Mouse (Mus musculus): Measurements from ENCODE around the gene Mast2. TPM values are rescaled to one million over a fixed set of nuclear protein-coding genes. Genes with fewer than 3 reads are reported as not detected.

Mast2 gene
- 4.4 TPM for polyA plus RNA-seq (2014; fragmentation: Illumina TruSeq; extraction: RNeasy Lipid Tissue Mini Kit (QIAGEN cat#74804); ENCODE audit: low read depth, low replicate concordance)

GRCm38 (mm10) chr4:116464126-116464981 lies at the start of gene Mast2:
Gene Mast2, minus strand, starts transcription at chr4:116464183.

GRCm38 (mm10) chr4:116507425-116508218 lies 43.6 kb upstream of the Mast2 start, which contains the start of gene Ipp:
Gene Ipp, plus strand, starts transcription at chr4:116507549.

Other genes with a start within 250 kb of the Mast2 start
- gene Pik3r3, start 242.6 kb downstream of the Mast2 start, polyA plus RNA-seq (2014; fragmentation: Illumina TruSeq; extraction: RNeasy Lipid Tissue Mini Kit (QIAGEN cat#74804); ENCODE audit: low read depth, low replicate concordance), result 2.2 TPM
- 14.1 TPM for gene Ipp, start 43.4 kb upstream of the Mast2 start, polyA plus RNA-seq (2014; fragmentation: Illumina TruSeq; extraction: RNeasy Lipid Tissue Mini Kit (QIAGEN cat#74804); ENCODE audit: low read depth, low replicate concordance)
- gene Tmem69, start 91.8 kb upstream of the Mast2 start, polyA plus RNA-seq (2014; fragmentation: Illumina TruSeq; extraction: RNeasy Lipid Tissue Mini Kit (QIAGEN cat#74804); ENCODE audit: low read depth, low replicate concordance), result 60.7 TPM
- 42.1 TPM for gene Gpbp1l1, start 93.5 kb upstream of the Mast2 start, polyA plus RNA-seq (2014; fragmentation: Illumina TruSeq; extraction: RNeasy Lipid Tissue Mini Kit (QIAGEN cat#74804); ENCODE audit: low read depth, low replicate concordance)
- gene Ccdc17, start 132.5 kb upstream of the Mast2 start, polyA plus RNA-seq (2014; fragmentation: Illumina TruSeq; extraction: RNeasy Lipid Tissue Mini Kit (QIAGEN cat#74804); ENCODE audit: low read depth, low replicate concordance), result 3.9 TPM
- gene Nasp, start 163.8 kb upstream of the Mast2 start, polyA plus RNA-seq (2014; fragmentation: Illumina TruSeq; extraction: RNeasy Lipid Tissue Mini Kit (QIAGEN cat#74804); ENCODE audit: low read depth, low replicate concordance), result 33.0 TPM
- gene Akr1a1, start 187.5 kb upstream of the Mast2 start, polyA plus RNA-seq (2014; fragmentation: Illumina TruSeq; extraction: RNeasy Lipid Tissue Mini Kit (QIAGEN cat#74804); ENCODE audit: low read depth, low replicate concordance), result 415 TPM
- 5,000 TPM for gene Prdx1, start 221.4 kb upstream of the Mast2 start, polyA plus RNA-seq (2014; fragmentation: Illumina TruSeq; extraction: RNeasy Lipid Tissue Mini Kit (QIAGEN cat#74804); ENCODE audit: low read depth, low replicate concordance)
- gene Mmachc, start 244.2 kb upstream of the Mast2 start, polyA plus RNA-seq (2014; fragmentation: Illumina TruSeq; extraction: RNeasy Lipid Tissue Mini Kit (QIAGEN cat#74804); ENCODE audit: low read depth, low replicate concordance), result 20.8 TPM
- 9.7 TPM for gene Ccdc163, start 244.3 kb upstream of the Mast2 start, polyA plus RNA-seq (2014; fragmentation: Illumina TruSeq; extraction: RNeasy Lipid Tissue Mini Kit (QIAGEN cat#74804); ENCODE audit: low read depth, low replicate concordance)